Mouse (Mus musculus) heart, postnatal 0 days (tissue): ENCODE data around the gene Phf21a.

ENCODE experiments used
- CTCF ChIP-seq: IDR thresholded peaks from 2 replicates; pipeline ENCODE4 v1.5.1; 2016; ENCODE audit warnings: antibody characterized with exemption, control low read depth, low read depth
- EP300 ChIP-seq: IDR thresholded peaks from 2 replicates; pipeline ENCODE4 v1.6.1; 2016; ENCODE audit warnings: antibody characterized with exemption, low read depth

DNA sequence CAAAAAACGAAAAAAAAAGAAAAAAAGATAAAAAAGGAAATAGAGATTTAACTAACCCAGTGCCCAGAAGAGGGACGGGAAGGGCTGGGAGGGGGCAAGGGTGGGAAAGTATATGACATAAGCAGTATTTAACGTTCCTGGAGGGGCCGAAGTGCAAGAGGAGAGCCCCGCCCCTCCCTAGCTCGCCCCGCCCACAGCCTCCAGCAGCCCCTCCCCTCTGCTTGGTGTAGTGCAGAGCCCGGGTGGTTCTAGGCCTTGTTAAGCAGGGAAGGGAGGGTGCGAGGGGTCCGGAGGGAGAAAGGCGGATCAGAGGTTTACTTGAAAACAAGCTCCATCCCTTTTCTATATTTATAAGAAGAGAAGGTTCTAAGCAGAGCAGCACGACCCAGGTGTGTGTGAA, 268.0 kb downstream of the Phf21a start:
- TF ChIP-seq CTCF, result no peak
- TF ChIP-seq EP300, result no peak
